Mouse (Mus musculus): Measurements from ENCODE around the gene Smad5. TPM values are rescaled to one million over a fixed set of nuclear protein-coding genes. Genes with fewer than 3 reads are reported as not detected.

Smad5 gene
- polyA plus RNA-seq, 1 experiment from 2014 or later, result 34.8 TPM

- no peaks in the 10 kb centered on the region for H3K27me3 ChIP-seq (ENCODE audit: control insufficient read depth, insufficient read depth, low read depth, low read length)
- H3K36me3 ChIP-seq (ENCODE audit: control insufficient read depth, insufficient read depth, low read length), result no peaks in the 10 kb centered on the region
- H3K27ac ChIP-seq (ENCODE audit: low read length), result no peak overlapping the region
- ATAC-seq (ENCODE audit: low read depth), result no peak
- no peak overlapping the region for H3K4me3 ChIP-seq (ENCODE audit: low read length)
- H3K9me3 ChIP-seq (ENCODE audit: control insufficient read depth, low read length), result 0 out of 2 replicates have a peak, but pooled peaks cover 3% of the 10 kb centered on the region
- WGBS, result 82% methylated on average over 2 of the region's 2 CpGs
- H3K4me1 ChIP-seq (replicated peaks; ENCODE audit: control insufficient read depth, insufficient read depth, low read length), result peaks cover 3% of the 10 kb centered on the region; the same call in 1 of the 2 replicates
- no peak overlapping the region for H3K4me2 ChIP-seq (ENCODE audit: low read depth, low read length)
- no peak overlapping the region for H3K9ac ChIP-seq (ENCODE audit: low read length)
Measured at GRCm38 (mm10) chr13:56697171-56697570, 5.6 kb upstream of the Smad5 start.

- Histone ChIP-seq H3K27me3 (ENCODE audit: control insufficient read depth, insufficient read depth, low read depth, low read length) (no peaks in the 10 kb centered on the region), H3K27ac (ENCODE audit: low read length) (peak overlapping the region; percentile 60; the same call in 1 of the 2 replicates), H3K9me3 (ENCODE audit: control insufficient read depth, low read length) (0 out of 2 replicates have a peak, but pooled peaks cover 3% of the 10 kb centered on the region), H3K4me2 (ENCODE audit: low read depth, low read length) (peak overlapping the region; percentile 9; the same call in 1 of the 2 replicates), H3K4me1 (replicated peaks; ENCODE audit: control insufficient read depth, insufficient read depth, low read length) (peaks cover 7% of the 10 kb centered on the region), H3K36me3 (ENCODE audit: control insufficient read depth, insufficient read depth, low read length) (no peaks in the 10 kb centered on the region), H3K4me3 (ENCODE audit: low read length) (no peak overlapping the region), H3K9ac (ENCODE audit: low read length) (no peak overlapping the region; the same call in 1 of the 2 replicates)
- WGBS, result 24% methylated on average over 9 of the region's 9 CpGs
- no peak for ATAC-seq (ENCODE audit: low read depth)
Measured at GRCm38 (mm10) chr13:56698391-56698790, 4.4 kb upstream of the Smad5 start.

- H3K9me3 ChIP-seq (ENCODE audit: control insufficient read depth, low read length), result 0 out of 2 replicates have a peak, but pooled peaks cover 3% of the 10 kb centered on the region
- no peaks in the 10 kb centered on the region for H3K27me3 ChIP-seq (ENCODE audit: control insufficient read depth, insufficient read depth, low read depth, low read length)
- H3K4me3 ChIP-seq (ENCODE audit: low read length), result no peak overlapping the region
- H3K27ac ChIP-seq (ENCODE audit: low read length), result no peak overlapping the region
- no peak overlapping the region for H3K9ac ChIP-seq (ENCODE audit: low read length)
- no peaks in the 10 kb centered on the region for H3K36me3 ChIP-seq (ENCODE audit: control insufficient read depth, insufficient read depth, low read length)
- ATAC-seq (ENCODE audit: low read depth), result no peak
- H3K4me1 ChIP-seq (replicated peaks; ENCODE audit: control insufficient read depth, insufficient read depth, low read length), result peaks cover 10% of the 10 kb centered on the region
- no peak overlapping the region for H3K4me2 ChIP-seq (ENCODE audit: low read depth, low read length)
- 87% methylated on average over 2 of the region's 2 CpGs for WGBS
Measured at GRCm38 (mm10) chr13:56699370-56699769, 3.4 kb upstream of the Smad5 start.

- WGBS, result 68% methylated on average over 1 of the region's 1 CpGs
- peaks cover 21% of the 10 kb centered on the region for H3K4me1 ChIP-seq (replicated peaks; ENCODE audit: control insufficient read depth, insufficient read depth, low read length)
- 0 out of 2 replicates have a peak, but pooled peaks cover 3% of the 10 kb centered on the region for H3K9me3 ChIP-seq (ENCODE audit: control insufficient read depth, low read length)
- no peak overlapping the region for H3K4me3 ChIP-seq (ENCODE audit: low read length)
- no peak overlapping the region for H3K4me2 ChIP-seq (ENCODE audit: low read depth, low read length)
- H3K27me3 ChIP-seq (ENCODE audit: control insufficient read depth, insufficient read depth, low read depth, low read length), result no peaks in the 10 kb centered on the region
- H3K36me3 ChIP-seq (ENCODE audit: control insufficient read depth, insufficient read depth, low read length), result no peaks in the 10 kb centered on the region
- no peak overlapping the region for H3K9ac ChIP-seq (ENCODE audit: low read length)
- no peak overlapping the region for H3K27ac ChIP-seq (ENCODE audit: low read length)
- ATAC-seq (ENCODE audit: low read depth), result no peak
Measured at GRCm38 (mm10) chr13:56700981-56701380, 1.8 kb upstream of the Smad5 start.

GRCm38 (mm10) chr13:56701924-56702323, 886 bp upstream of the Smad5 start:
- Histone ChIP-seq H3K4me3 (ENCODE audit: low read length) (no peak overlapping the region), H3K27ac (ENCODE audit: low read length) (no peak overlapping the region), H3K4me1 (replicated peaks; ENCODE audit: control insufficient read depth, insufficient read depth, low read length) (peaks cover 21% of the 10 kb centered on the region), H3K4me2 (ENCODE audit: low read depth, low read length) (no peak overlapping the region), H3K27me3 (ENCODE audit: control insufficient read depth, insufficient read depth, low read depth, low read length) (no peaks in the 10 kb centered on the region), H3K9me3 (ENCODE audit: control insufficient read depth, low read length) (0 out of 2 replicates have a peak, but pooled peaks cover 3% of the 10 kb centered on the region), H3K9ac (ENCODE audit: low read length) (no peak overlapping the region; the same call in none of the 2 replicates), H3K36me3 (ENCODE audit: control insufficient read depth, insufficient read depth, low read length) (no peaks in the 10 kb centered on the region)
- ATAC-seq (ENCODE audit: low read depth), result no peak
- 52% methylated on average over 10 of the region's 10 CpGs for WGBS

- Histone ChIP-seq H3K27me3 (ENCODE audit: control insufficient read depth, insufficient read depth, low read depth, low read length) (no peaks in the 10 kb centered on the region), H3K9me3 (ENCODE audit: control insufficient read depth, low read length) (0 out of 2 replicates have a peak, but pooled peaks cover 3% of the 10 kb centered on the region), H3K9ac (ENCODE audit: low read length) (peak overlapping the region; percentile 97), H3K4me1 (replicated peaks; ENCODE audit: control insufficient read depth, insufficient read depth, low read length) (peaks cover 29% of the 10 kb centered on the region), H3K36me3 (ENCODE audit: control insufficient read depth, insufficient read depth, low read length) (peaks cover 5% of the 10 kb centered on the region; the same call in 1 of the 2 replicates), H3K4me3 (ENCODE audit: low read length) (peak overlapping the region; percentile 75), H3K27ac (ENCODE audit: low read length) (peak overlapping the region; percentile 99), H3K4me2 (ENCODE audit: low read depth, low read length) (peak overlapping the region; percentile 84)
- peak; percentile 80 for ATAC-seq (ENCODE audit: low read depth)
- WGBS, result under 1% methylated on average over 32 of the region's 80 CpGs
Measured at GRCm38 (mm10) chr13:56703222-56703870, 536 bp downstream of the Smad5 start.

- Histone ChIP-seq H3K27ac (ENCODE audit: low read length) (peak overlapping the region; percentile 99), H3K9ac (ENCODE audit: low read length) (peak overlapping the region; percentile 97), H3K9me3 (ENCODE audit: control insufficient read depth, low read length) (0 out of 2 replicates have a peak, but pooled peaks cover 3% of the 10 kb centered on the region), H3K4me1 (replicated peaks; ENCODE audit: control insufficient read depth, insufficient read depth, low read length) (peaks cover 29% of the 10 kb centered on the region), H3K4me3 (ENCODE audit: low read length) (peak overlapping the region; percentile 75), H3K4me2 (ENCODE audit: low read depth, low read length) (peak overlapping the region; percentile 84), H3K36me3 (ENCODE audit: control insufficient read depth, insufficient read depth, low read length) (peaks cover 5% of the 10 kb centered on the region; the same call in 1 of the 2 replicates), H3K27me3 (ENCODE audit: control insufficient read depth, insufficient read depth, low read depth, low read length) (no peaks in the 10 kb centered on the region)
- peak; percentile 47 for ATAC-seq (ENCODE audit: low read depth)
- under 1% methylated on average over 11 of the region's 11 CpGs for WGBS
Measured at GRCm38 (mm10) chr13:56703871-56704321, 1.1 kb downstream of the Smad5 start.

- peak overlapping the region; percentile 75 for H3K4me3 ChIP-seq (ENCODE audit: low read length)
- ATAC-seq (ENCODE audit: low read depth), result no peak
- no peak overlapping the region for H3K9ac ChIP-seq (ENCODE audit: low read length)
- no peaks in the 10 kb centered on the region for H3K27me3 ChIP-seq (ENCODE audit: control insufficient read depth, insufficient read depth, low read depth, low read length)
- peak overlapping the region; percentile 84 for H3K4me2 ChIP-seq (ENCODE audit: low read depth, low read length)
- peaks cover 7% of the 10 kb centered on the region; the same call in 1 of the 2 replicates for H3K36me3 ChIP-seq (ENCODE audit: control insufficient read depth, insufficient read depth, low read length)
- H3K9me3 ChIP-seq (ENCODE audit: control insufficient read depth, low read length), result no peaks in the 10 kb centered on the region
- peaks cover 31% of the 10 kb centered on the region for H3K4me1 ChIP-seq (replicated peaks; ENCODE audit: control insufficient read depth, insufficient read depth, low read length)
- H3K27ac ChIP-seq (ENCODE audit: low read length), result peak overlapping the region; percentile 99
- WGBS, result 52% methylated on average over 2 of the region's 2 CpGs
Measured at GRCm38 (mm10) chr13:56704596-56704995, 1.8 kb downstream of the Smad5 start.

- Histone ChIP-seq H3K36me3 (ENCODE audit: control insufficient read depth, insufficient read depth, low read length) (peaks cover 9% of the 10 kb centered on the region), H3K4me2 (ENCODE audit: low read depth, low read length) (no peak overlapping the region), H3K9ac (ENCODE audit: low read length) (no peak overlapping the region), H3K27ac (ENCODE audit: low read length) (no peak overlapping the region), H3K27me3 (ENCODE audit: control insufficient read depth, insufficient read depth, low read depth, low read length) (no peaks in the 10 kb centered on the region), H3K4me1 (replicated peaks; ENCODE audit: control insufficient read depth, insufficient read depth, low read length) (peaks cover 29% of the 10 kb centered on the region), H3K9me3 (ENCODE audit: control insufficient read depth, low read length) (no peaks in the 10 kb centered on the region), H3K4me3 (ENCODE audit: low read length) (no peak overlapping the region)
- 74% methylated on average over 4 of the region's 4 CpGs for WGBS
- ATAC-seq (ENCODE audit: low read depth), result no peak
Measured at GRCm38 (mm10) chr13:56707111-56707510, 4.3 kb downstream of the Smad5 start.

Measured in lung, embryonic 16.5 days (tissue).